Mouse (Mus musculus): Measurements from ENCODE around the gene Wnk1. TPM values are rescaled to one million over a fixed set of nuclear protein-coding genes. Genes with fewer than 3 reads are reported as not detected.

The Wnk1 gene
- polyA plus RNA-seq, 1 experiment from 2014 or later, result 56.3 TPM

- H3K9ac ChIP-seq (ENCODE audit: low read length), result no peak overlapping the region
- no peaks in the 10 kb centered on the region for H3K4me1 ChIP-seq (ENCODE audit: control insufficient read depth, insufficient read depth, low read length)
- no peak overlapping the region for H3K4me2 ChIP-seq (ENCODE audit: low read depth)
- no peak overlapping the region for H3K27ac ChIP-seq (ENCODE audit: low read depth, low read length)
- no peaks in the 10 kb centered on the region for H3K27me3 ChIP-seq (ENCODE audit: control insufficient read depth, insufficient read depth, low read length)
- no peak overlapping the region for H3K4me3 ChIP-seq (ENCODE audit: low read depth, low read length)
- DNase-seq (ENCODE audit: low spot score) (no peak), ATAC-seq (ENCODE audit: insufficient read depth, low FRiP score, low TSS enrichment) (no peak)
- whole genome bisulfite sequencing, result 83% methylated on average over 10 of the region's 10 CpGs
- no peaks in the 10 kb centered on the region for H3K9me3 ChIP-seq (ENCODE audit: control insufficient read depth, low read length)
- H3K36me3 ChIP-seq (ENCODE audit: control insufficient read depth, insufficient read depth, low read length), result no peaks in the 10 kb centered on the region
Observed at GRCm38 (mm10) chr6:120079547-120079946, 41.1 kb upstream of the Wnk1 start.

- no peaks in the 10 kb centered on the region for H3K36me3 ChIP-seq (ENCODE audit: control insufficient read depth, insufficient read depth, low read length)
- DNase-seq (ENCODE audit: low spot score) (no peak), ATAC-seq (ENCODE audit: insufficient read depth, low FRiP score, low TSS enrichment) (no peak)
- H3K27me3 ChIP-seq (ENCODE audit: control insufficient read depth, insufficient read depth, low read length), result no peaks in the 10 kb centered on the region
- 87% methylated on average over 6 of the region's 6 CpGs for WGBS
- no peaks in the 10 kb centered on the region for H3K4me1 ChIP-seq (ENCODE audit: control insufficient read depth, insufficient read depth, low read length)
- H3K4me2 ChIP-seq (ENCODE audit: low read depth), result no peak overlapping the region
- H3K27ac ChIP-seq (ENCODE audit: low read depth, low read length), result no peak overlapping the region
- H3K9me3 ChIP-seq (ENCODE audit: control insufficient read depth, low read length), result no peaks in the 10 kb centered on the region
- H3K4me3 ChIP-seq (ENCODE audit: low read depth, low read length), result no peak overlapping the region
- H3K9ac ChIP-seq (ENCODE audit: low read length), result no peak overlapping the region
Observed at GRCm38 (mm10) chr6:120076619-120077450, 38.4 kb upstream of the Wnk1 start.

GRCm38 (mm10) chr6:120072630-120073029, 34.2 kb upstream of the Wnk1 start:
- Histone ChIP-seq H3K4me3 (ENCODE audit: low read depth, low read length) (no peak overlapping the region), H3K9ac (ENCODE audit: low read length) (no peak overlapping the region), H3K9me3 (ENCODE audit: control insufficient read depth, low read length) (no peaks in the 10 kb centered on the region), H3K36me3 (ENCODE audit: control insufficient read depth, insufficient read depth, low read length) (no peaks in the 10 kb centered on the region), H3K4me2 (ENCODE audit: low read depth) (no peak overlapping the region), H3K27me3 (ENCODE audit: control insufficient read depth, insufficient read depth, low read length) (no peaks in the 10 kb centered on the region), H3K4me1 (ENCODE audit: control insufficient read depth, insufficient read depth, low read length) (no peaks in the 10 kb centered on the region), H3K27ac (ENCODE audit: low read depth, low read length) (no peak overlapping the region)
- 76% methylated on average over 2 of the region's 2 CpGs for WGBS
- no peak for ATAC-seq (ENCODE audit: insufficient read depth, low FRiP score, low TSS enrichment)
- DNase-seq (ENCODE audit: low spot score), result no peak

GRCm38 (mm10) chr6:120069546-120069945, 31.1 kb upstream of the Wnk1 start:
- Histone ChIP-seq H3K9ac (ENCODE audit: low read length) (no peak overlapping the region), H3K4me3 (ENCODE audit: low read depth, low read length) (no peak overlapping the region), H3K27ac (ENCODE audit: low read depth, low read length) (no peak overlapping the region), H3K27me3 (ENCODE audit: control insufficient read depth, insufficient read depth, low read length) (no peaks in the 10 kb centered on the region), H3K4me2 (ENCODE audit: low read depth) (no peak overlapping the region), H3K36me3 (ENCODE audit: control insufficient read depth, insufficient read depth, low read length) (no peaks in the 10 kb centered on the region), H3K4me1 (ENCODE audit: control insufficient read depth, insufficient read depth, low read length) (no peaks in the 10 kb centered on the region), H3K9me3 (ENCODE audit: control insufficient read depth, low read length) (no peaks in the 10 kb centered on the region)
- WGBS, result 89% methylated on average over 3 of the region's 3 CpGs
- ATAC-seq (ENCODE audit: insufficient read depth, low FRiP score, low TSS enrichment), result no peak
- no peak for DNase-seq (ENCODE audit: low spot score)

- 68% methylated on average over 6 of the region's 6 CpGs for WGBS
- DNase-seq (ENCODE audit: low spot score) (no peak), ATAC-seq (ENCODE audit: insufficient read depth, low FRiP score, low TSS enrichment) (no peak)
- no peak overlapping the region for H3K27ac ChIP-seq (ENCODE audit: low read depth, low read length)
- no peaks in the 10 kb centered on the region for H3K27me3 ChIP-seq (ENCODE audit: control insufficient read depth, insufficient read depth, low read length)
- H3K9ac ChIP-seq (ENCODE audit: low read length), result no peak overlapping the region
- no peak overlapping the region for H3K4me3 ChIP-seq (ENCODE audit: low read depth, low read length)
- no peaks in the 10 kb centered on the region for H3K36me3 ChIP-seq (ENCODE audit: control insufficient read depth, insufficient read depth, low read length)
- H3K4me2 ChIP-seq (ENCODE audit: low read depth), result no peak overlapping the region
- H3K4me1 ChIP-seq (ENCODE audit: control insufficient read depth, insufficient read depth, low read length), result no peaks in the 10 kb centered on the region
- H3K9me3 ChIP-seq (ENCODE audit: control insufficient read depth, low read length), result no peaks in the 10 kb centered on the region
Observed at GRCm38 (mm10) chr6:120065552-120066177, 27.2 kb upstream of the Wnk1 start.

DNA sequence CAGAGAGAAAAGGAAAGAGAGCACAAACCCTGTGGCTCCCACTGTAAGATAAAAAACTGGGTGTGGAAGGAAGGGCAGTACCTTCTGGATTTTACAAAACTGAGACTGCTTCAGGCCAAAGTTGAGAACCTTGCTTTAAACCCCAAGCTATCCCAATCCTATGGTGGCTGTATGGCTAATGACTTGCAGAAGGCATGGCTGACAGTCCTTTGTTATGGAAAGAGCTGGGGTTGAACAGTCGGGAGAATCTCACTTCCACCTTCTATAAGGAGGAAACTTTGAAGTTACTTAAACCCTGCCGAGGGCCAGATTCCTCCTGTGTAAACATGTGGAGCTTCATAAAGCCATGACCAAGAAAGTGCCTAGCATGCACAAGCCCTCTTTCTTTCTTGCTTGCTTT, 26.2 kb upstream of the Wnk1 start:
- H3K4me1 ChIP-seq (ENCODE audit: control insufficient read depth, insufficient read depth, low read length), result no peaks in the 10 kb centered on the region
- H3K4me3 ChIP-seq (ENCODE audit: low read depth, low read length), result no peak overlapping the region
- H3K27ac ChIP-seq (ENCODE audit: low read depth, low read length), result no peak overlapping the region
- no peak overlapping the region for H3K4me2 ChIP-seq (ENCODE audit: low read depth)
- no peak overlapping the region for H3K9ac ChIP-seq (ENCODE audit: low read length)
- no peaks in the 10 kb centered on the region for H3K36me3 ChIP-seq (ENCODE audit: control insufficient read depth, insufficient read depth, low read length)
- 39% methylated on average over 2 of the region's 2 CpGs for WGBS
- DNase-seq (ENCODE audit: low spot score) (no peak), ATAC-seq (ENCODE audit: insufficient read depth, low FRiP score, low TSS enrichment) (no peak)
- no peaks in the 10 kb centered on the region for H3K9me3 ChIP-seq (ENCODE audit: control insufficient read depth, low read length)
- H3K27me3 ChIP-seq (ENCODE audit: control insufficient read depth, insufficient read depth, low read length), result no peaks in the 10 kb centered on the region

GRCm38 (mm10) chr6:120062934-120063333, 24.5 kb upstream of the Wnk1 start:
- DNase-seq (ENCODE audit: low spot score), result no peak
- Histone ChIP-seq H3K4me2 (ENCODE audit: low read depth) (no peak overlapping the region), H3K27me3 (ENCODE audit: control insufficient read depth, insufficient read depth, low read length) (no peaks in the 10 kb centered on the region), H3K4me1 (ENCODE audit: control insufficient read depth, insufficient read depth, low read length) (no peaks in the 10 kb centered on the region), H3K9ac (ENCODE audit: low read length) (no peak overlapping the region), H3K9me3 (ENCODE audit: control insufficient read depth, low read length) (no peaks in the 10 kb centered on the region), H3K27ac (ENCODE audit: low read depth, low read length) (no peak overlapping the region), H3K36me3 (ENCODE audit: control insufficient read depth, insufficient read depth, low read length) (no peaks in the 10 kb centered on the region), H3K4me3 (ENCODE audit: low read depth, low read length) (no peak overlapping the region)
- 88% methylated on average over 5 of the region's 5 CpGs for WGBS
- no peak for ATAC-seq (ENCODE audit: insufficient read depth, low FRiP score, low TSS enrichment)

- no peak for DNase-seq (ENCODE audit: low spot score)
- Histone ChIP-seq H3K27me3 (ENCODE audit: control insufficient read depth, insufficient read depth, low read length) (no peaks in the 10 kb centered on the region), H3K4me3 (ENCODE audit: low read depth, low read length) (no peak overlapping the region), H3K4me2 (ENCODE audit: low read depth) (no peak overlapping the region), H3K4me1 (ENCODE audit: control insufficient read depth, insufficient read depth, low read length) (no peaks in the 10 kb centered on the region), H3K9me3 (ENCODE audit: control insufficient read depth, low read length) (no peaks in the 10 kb centered on the region), H3K9ac (ENCODE audit: low read length) (no peak overlapping the region), H3K27ac (ENCODE audit: low read depth, low read length) (no peak overlapping the region), H3K36me3 (ENCODE audit: control insufficient read depth, insufficient read depth, low read length) (no peaks in the 10 kb centered on the region)
- WGBS, result 68% methylated on average over 2 of the region's 2 CpGs
- no peak for ATAC-seq (ENCODE audit: insufficient read depth, low FRiP score, low TSS enrichment)
Observed at GRCm38 (mm10) chr6:120055666-120056540, 17.4 kb upstream of the Wnk1 start.

All from neural tube, embryonic 11.5 days (tissue).